Mouse (Mus musculus) MEL (cell line): Measurements from ENCODE around the gene Zfp689.
"Not testable (repeated sequence)": the region's sequence is repeated elsewhere in the genome, so short reads cannot be mapped to it uniquely, and the experiment has no call there.

ENCODE experiments used
- CHD2 ChIP-seq: IDR thresholded peaks from 2 replicates; pipeline ENCODE4 v1.6.1; 2011; ENCODE audit warnings: low read length, improper control_type of control experiment
- CTCF ChIP-seq, 3 experiments: IDR thresholded peaks in 2 of 3; conservative IDR thresholded peaks in 1 of 3; 2 replicates each; pipeline ENCODE4 v1.5.1; 2011 to 2012; ENCODE audit warnings: low read length in 3 of 3, low read depth in 2 of 3, mild to moderate bottlenecking in 2 of 3, improper control_type of control experiment in 1 of 3, inconsistent platforms in 1 of 3, mixed read lengths in 1 of 3, moderate library complexity in 1 of 3; ENCODE audit not compliant: control insufficient read depth in 1 of 3, insufficient read depth in 1 of 3, poor library complexity in 1 of 3, severe bottlenecking in 1 of 3
- MAZ ChIP-seq: IDR thresholded peaks from 2 replicates; pipeline ENCODE4 v1.6.1; 2012; ENCODE audit warnings: low read depth, mild to moderate bottlenecking, inconsistent platforms, low read length, improper control_type of control experiment
- POLR2A ChIP-seq, 2 experiments: IDR thresholded peaks; 2 replicates each; pipeline ENCODE4 v1.6.1; 2011 to 2012; ENCODE audit warnings: low read length in 2 of 2, mild to moderate bottlenecking in 2 of 2, control low read depth in 1 of 2, improper control_type of control experiment in 1 of 2, low read depth in 1 of 2, moderate library complexity in 1 of 2; ENCODE audit not compliant: control insufficient read depth in 1 of 2, insufficient read depth in 1 of 2, poor library complexity in 1 of 2

- not testable (repeated sequence) for TF ChIP-seq CTCF (IDR thresholded peaks at IDR 0.05 in 2 of 3, conservative IDR thresholded peaks at IDR 0.05 in 1 of 3; ENCODE audit: control insufficient read depth in 1 of 3, insufficient read depth in 1 of 3, low read depth in 2 of 3, low read length in 3 of 3, poor library complexity in 1 of 3, severe bottlenecking in 1 of 3); POLR2A (IDR thresholded peaks at IDR 0.05; ENCODE audit: control insufficient read depth in 1 of 2, insufficient read depth in 1 of 2, low read depth in 1 of 2, low read length in 2 of 2, poor library complexity in 1 of 2); CHD2; MAZ
Measured at GRCm38 (mm10) chr7:127404101-127404500, 44.9 kb downstream of the Zfp689 start.
